Mouse (Mus musculus): Measurements from ENCODE around the gene Sipa1l1. TPM values are rescaled to one million over a fixed set of nuclear protein-coding genes. Genes with fewer than 3 reads are reported as not detected.

Gene Sipa1l1
- total and polyA plus RNA-seq, 3 experiments = 13.6 to 36.7 (median 23.6) TPM

GRCm38 (mm10) chr12:82448129-82448815 lies 279.2 kb downstream of the Sipa1l1 start:
- Histone ChIP-seq H3K27me3 (replicated peaks) (no peaks in the 10 kb centered on the region), H3K9me3 (replicated peaks; ENCODE audit: low read length) (peaks cover 5% of the 10 kb centered on the region), H3K4me3 (replicated peaks in 1 of 3; ENCODE audit: low read depth in 2 of 3, low read length in 2 of 3, poor library complexity in 1 of 3) (peak overlapping the region; percentile 60 to 63 (median 61)), H3K9ac (ENCODE audit: insufficient read depth, low read depth) (peak overlapping the region; percentile 64; the same call in 1 of the 2 replicates), H3K4me1 (ENCODE audit: control insufficient read depth in 1 of 2, insufficient read depth in 2 of 2) (peaks cover 5 to 27% of the 10 kb centered on the region in 2 experiments), H3K79me2 (replicated peaks; ENCODE audit: control insufficient read depth, extremely low read depth, insufficient read depth, poor library complexity, severe bottlenecking) (peaks cover 5% of the 10 kb centered on the region), H3K4me2 (ENCODE audit: insufficient read depth, low read depth, poor library complexity, severe bottlenecking) (peak overlapping the region; percentile 85), H3K36me3 (replicated peaks in 1 of 2; ENCODE audit: control insufficient read depth in 1 of 2, insufficient read depth in 1 of 2, low read length in 1 of 2) (peaks cover 21 to 54% of the 10 kb centered on the region in 2 experiments), H3K27ac (ENCODE audit: insufficient read depth, low read depth) (peak overlapping the region; percentile 26; the same call in 1 of the 2 replicates)
- DNase-seq (ENCODE audit: extremely low read depth) = peak; percentile 77
- dilution Hi-C loops (cut with MboI; ENCODE audit: extremely low pct_ligation_motif_present, extremely low pct_unique_long_range_greater_than_20kb, low sequenced_read_pairs) = no loop called here
- no peak for TF ChIP-seq MEF2A (IDR thresholded peaks at IDR 0.05; ENCODE audit: borderline replicate concordance, low read depth, low read length)
- no peak for TF ChIP-seq PAX5 (IDR thresholded peaks at IDR 0.05; ENCODE audit: low read length)
- TF ChIP-seq CHD2 (IDR thresholded peaks at IDR 0.05; ENCODE audit: low read length) = no peak; the same call in 1 of the 2 replicates
- TF ChIP-seq JUN (IDR thresholded peaks at IDR 0.05; ENCODE audit: insufficient read depth, low read depth, low read length) = no peak
- TF ChIP-seq CHD1 (IDR thresholded peaks at IDR 0.05; ENCODE audit: low read depth, low read length) = no peak
- no peak for TF ChIP-seq MYC (IDR thresholded peaks at IDR 0.05; ENCODE audit: low read depth, low read length)
- TF ChIP-seq HCFC1 (IDR thresholded peaks at IDR 0.05; ENCODE audit: low read depth, low read length) = peak; percentile 32; the same call in 1 of the 2 replicates
- 0 out of 2 replicates have a peak, but pooled peaks have one; percentile 5 for TF ChIP-seq ELF1 (IDR thresholded peaks at IDR 0.05; ENCODE audit: low read depth, low read length)
- TF ChIP-seq UBTF (IDR thresholded peaks at IDR 0.05; ENCODE audit: low read depth, low read length) = no peak
- no peak for TF ChIP-seq GABPA (IDR thresholded peaks at IDR 0.05; ENCODE audit: insufficient replicate concordance, low read depth, low read length)
- no peak for TF ChIP-seq TBP (conservative IDR thresholded peaks at IDR 0.05; ENCODE audit: low read depth, low read length)
- no peak for TF ChIP-seq POLR2AphosphoS2 (IDR thresholded peaks at IDR 0.05; ENCODE audit: low read depth, low read length)
- peak; percentile 8; the same call in 1 of the 2 replicates for TF ChIP-seq IRF4 (IDR thresholded peaks at IDR 0.05; ENCODE audit: low read depth, low read length)
- TF ChIP-seq MAX (IDR thresholded peaks at IDR 0.05; ENCODE audit: low read length) = peak; percentile 45; the same call in 1 of the 2 replicates
- TF ChIP-seq BHLHE40 (IDR thresholded peaks at IDR 0.05; ENCODE audit: low read depth, low read length) = 0 out of 2 replicates have a peak, but pooled peaks have one; percentile 16
- TF ChIP-seq NRF1 (IDR thresholded peaks at IDR 0.05; ENCODE audit: low read depth, low read length) = no peak
- no peak for TF ChIP-seq USF2 (conservative IDR thresholded peaks at IDR 0.05; ENCODE audit: low read depth, low read length)
- no peak for TF ChIP-seq POLR2A (IDR thresholded peaks at IDR 0.05; ENCODE audit: low read depth, low read length)
- no peak for TF ChIP-seq ZC3H11A (IDR thresholded peaks at IDR 0.05; ENCODE audit: low read depth, low read length)
- TF ChIP-seq JUND (conservative IDR thresholded peaks at IDR 0.05; ENCODE audit: low read depth, low read length) = no peak
- no peak for TF ChIP-seq ZNF384 (IDR thresholded peaks at IDR 0.05; ENCODE audit: low read depth, low read length)
- peak; percentile 75 for TF ChIP-seq SIN3A (IDR thresholded peaks at IDR 0.05; ENCODE audit: low read length)
- no peak for TF ChIP-seq EP300 (IDR thresholded peaks at IDR 0.05; ENCODE audit: low read length)
- no peak for TF ChIP-seq SMC3 (IDR thresholded peaks at IDR 0.05; ENCODE audit: low read depth, low read length)
- no peak for TF ChIP-seq MAFK (IDR thresholded peaks at IDR 0.05; ENCODE audit: insufficient replicate concordance, low read length)
- no peak for TF ChIP-seq ZMIZ1 (IDR thresholded peaks at IDR 0.05; ENCODE audit: low read depth, low read length)
- TF ChIP-seq RAD21 (IDR thresholded peaks at IDR 0.05; ENCODE audit: low read depth, low read length) = no peak
- TF ChIP-seq ZKSCAN1 (IDR thresholded peaks at IDR 0.05; ENCODE audit: borderline replicate concordance, low read depth, low read length) = no peak
- no peak; the same call in 1 of the 2 replicates for TF ChIP-seq NELFE (IDR thresholded peaks at IDR 0.05; ENCODE audit: low read depth, low read length)
- no peak; the same call in 1 of the 2 replicates for TF ChIP-seq MXI1 (IDR thresholded peaks at IDR 0.05; ENCODE audit: low read depth, low read length)
- TF ChIP-seq ETS1 (conservative IDR thresholded peaks at IDR 0.05; ENCODE audit: low read depth, low read length) = no peak
- TF ChIP-seq CTCF (conservative IDR thresholded peaks at IDR 0.05 in 1 of 2, IDR thresholded peaks at IDR 0.05 in 1 of 2; ENCODE audit: low read depth in 2 of 2, low read length in 2 of 2) = no peak
- TF ChIP-seq TCF12 (IDR thresholded peaks at IDR 0.05; ENCODE audit: low read depth, low read length) = peak; percentile 22; the same call in 1 of the 2 replicates
- TF ChIP-seq RCOR1 (conservative IDR thresholded peaks at IDR 0.05; ENCODE audit: low read depth, low read length) = no peak
- TF ChIP-seq KAT2A (IDR thresholded peaks at IDR 0.05; ENCODE audit: insufficient replicate concordance, low read length) = no peak
- no peak for TF ChIP-seq E2F4 (IDR thresholded peaks at IDR 0.05; ENCODE audit: insufficient replicate concordance, low read depth, low read length)
- TF ChIP-seq MAZ (IDR thresholded peaks at IDR 0.05; ENCODE audit: low read depth, low read length) = 0 out of 2 replicates have a peak, but pooled peaks have one; percentile 32
- peak; percentile 35 for TF ChIP-seq USF1 (IDR thresholded peaks at IDR 0.05; ENCODE audit: low read depth, low read length)
- in situ Hi-C loops (cut with MboI; ENCODE audit: low pct_ligation_motif_present, low pct_unique_long_range_greater_than_20kb, low sequenced_read_pairs) = no loop called here
